Mouse (Mus musculus) intestine, embryonic 16.5 days (tissue): Measurements from ENCODE around the gene Crbn. TPM values are rescaled to one million over a fixed set of nuclear protein-coding genes. Genes with fewer than 3 reads are reported as not detected.

Experiments used
- ATAC-seq: fragments of 200-750 bp; cut with Nextera tagmentation; 2 replicates; pipeline ENCODE4 v1.8.0; 2017; ENCODE audit warnings: moderate TSS enrichment, moderate library complexity
- H3K27ac ChIP-seq: fragments of 300-500 bp; sonication (generic); 2 replicates; pipeline ENCODE4 v1.5.1; 2014; ENCODE audit warnings: mild to moderate bottlenecking, low read length
- H3K27me3 ChIP-seq: fragments of 300-500 bp; sonication (generic); replicated peaks from 2 replicates; pipeline ENCODE4 v1.6.1; 2014; ENCODE audit warnings: low read length, control low read depth, mixed read lengths; ENCODE audit not compliant: control insufficient read depth, insufficient read depth
- H3K36me3 ChIP-seq: fragments of 300-500 bp; sonication (generic); 2 replicates; pipeline ENCODE4 v1.6.1; 2014; ENCODE audit warnings: low read length, control low read depth; ENCODE audit not compliant: control insufficient read depth, insufficient read depth
- H3K4me1 ChIP-seq: fragments of 300-500 bp; sonication (generic); 2 replicates; pipeline ENCODE4 v1.6.1; 2014; ENCODE audit warnings: low read length, control low read depth, mixed read lengths; ENCODE audit not compliant: control insufficient read depth, insufficient read depth
- H3K4me2 ChIP-seq: fragments of 300-500 bp; sonication (generic); 2 replicates; pipeline ENCODE4 v1.6.1; 2014; ENCODE audit warnings: low read depth, low read length, control low read depth
- H3K4me3 ChIP-seq: fragments of 300-500 bp; sonication (generic); 2 replicates; pipeline ENCODE4 v1.5.1; 2014; ENCODE audit warnings: mild to moderate bottlenecking, low read length
- H3K9ac ChIP-seq: fragments of 300-500 bp; sonication (generic); 2 replicates; pipeline ENCODE4 v1.6.1; 2014; ENCODE audit warnings: low read depth, low read length
- H3K9me3 ChIP-seq: fragments of 300-500 bp; sonication (generic); 2 replicates; pipeline ENCODE4 v1.6.1; 2016; ENCODE audit warnings: low read length, control low read depth; ENCODE audit not compliant: control insufficient read depth
- WGBS: fragments of 180-500 bp; shearing (Covaris S2); extraction: QIAGEN DNeasy Blood & Tissue Kit; methylation state at CpG from one replicate; pipeline ENCODE4 v1.1.7; 2014; 5-methylcytosine and 5-hydroxymethylcytosine counted together
- polyA plus RNA-seq: library from polyadenylated mRNA; unstranded; fragments of >200 nt; fragmentation: Nextera tagmentation; extraction: Ambion mirVana; gene quantifications from 2 replicates; pipeline ENCODE4 v1.2.1, GENCODE M21; 2015

Gene Crbn
- polyA plus RNA-seq, 1 experiment from 2014 or later: 36.2 TPM

DNA sequence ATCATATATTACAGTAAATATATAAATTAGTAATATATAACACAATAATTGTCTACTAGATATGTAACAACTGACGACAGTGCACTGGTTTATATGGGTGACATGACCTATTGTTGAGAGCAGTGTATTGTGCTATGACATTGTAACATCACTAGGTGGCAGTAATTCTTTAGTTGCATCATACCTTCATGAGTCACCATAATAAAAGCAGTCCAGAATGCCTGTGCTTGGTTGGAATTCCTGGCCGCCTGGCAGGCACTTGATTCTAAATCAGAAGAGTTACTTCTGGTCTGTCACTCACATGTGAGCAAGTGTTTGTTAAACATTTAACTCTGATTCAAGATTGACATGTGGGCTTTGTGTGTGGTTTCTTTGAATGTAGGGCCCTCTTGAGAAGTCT is 5.0 kb upstream of the Crbn start:
- Histone ChIP-seq H3K27ac (no peak overlapping the region), H3K27me3 (no peaks in the 10 kb centered on the region), H3K4me2 (no peak overlapping the region), H3K9me3 (no peaks in the 10 kb centered on the region), H3K4me3 (no peak overlapping the region), H3K36me3 (no peaks in the 10 kb centered on the region), H3K9ac (no peak overlapping the region), H3K4me1 (0 out of 2 replicates have a peak, but pooled peaks cover 2% of the 10 kb centered on the region)
- 37% methylated on average over 2 of the region's 2 CpGs for WGBS
- peak; percentile 66 for ATAC-seq

DNA sequence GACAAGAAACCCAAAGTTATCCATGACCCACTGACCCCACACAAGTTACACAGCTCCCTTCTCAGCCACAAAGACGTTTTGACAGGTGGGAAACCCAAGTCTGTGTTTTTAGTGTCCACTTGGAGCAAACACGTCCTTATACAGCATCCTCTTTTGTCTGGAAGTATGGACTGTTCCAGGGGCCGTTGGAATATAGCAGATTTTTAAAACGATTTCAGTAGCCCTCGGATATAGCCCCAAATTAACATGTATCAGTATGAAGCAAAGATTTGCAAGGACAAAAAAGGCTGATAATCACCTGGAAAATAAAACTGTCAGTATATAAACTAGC is 315 bp upstream of the Crbn start:
- Histone ChIP-seq H3K4me1 (peaks cover 8% of the 10 kb centered on the region), H3K4me2 (0 out of 2 replicates have a peak overlapping the region, but pooled peaks have one; percentile 22), H3K9me3 (no peaks in the 10 kb centered on the region), H3K9ac (no peak overlapping the region), H3K36me3 (no peaks in the 10 kb centered on the region), H3K27me3 (no peaks in the 10 kb centered on the region), H3K4me3 (peak overlapping the region; percentile 92), H3K27ac (no peak overlapping the region)
- ATAC-seq: no peak
- WGBS: 56% methylated on average over 5 of the region's 5 CpGs

DNA sequence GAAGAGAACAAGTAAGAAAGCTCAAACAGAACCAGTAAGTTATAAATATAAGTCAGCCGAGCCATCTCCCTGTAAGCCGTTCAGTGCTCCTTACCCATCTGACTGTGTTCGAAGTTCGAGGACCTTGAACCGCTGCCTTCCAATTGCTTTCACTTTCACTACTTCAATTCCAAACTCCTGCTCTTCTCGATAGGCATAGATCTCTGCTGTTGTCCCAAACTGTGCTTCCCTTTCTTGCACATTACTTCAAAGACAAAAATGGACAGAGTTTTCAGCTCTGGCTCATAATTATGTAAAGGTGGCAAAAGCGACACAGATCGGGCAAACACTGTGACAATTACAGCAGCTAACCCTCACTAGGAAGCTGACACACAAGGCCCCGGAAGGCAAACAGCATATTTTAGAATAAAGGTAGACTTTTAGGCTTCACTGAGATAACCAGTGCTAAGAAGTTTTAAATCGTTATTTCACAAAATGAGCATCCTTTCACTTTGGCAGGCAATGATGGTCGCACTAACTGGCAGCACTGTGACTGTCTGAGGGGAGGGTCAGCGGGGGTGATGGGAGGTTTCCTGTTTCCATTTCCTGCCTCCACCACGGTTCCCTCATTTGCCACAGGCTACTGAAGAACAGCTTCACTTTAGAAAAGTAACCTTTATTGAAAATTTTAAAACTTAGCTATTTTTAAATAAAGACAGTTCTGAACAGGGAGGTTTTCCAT is 5.6 kb downstream of the Crbn start:
- ATAC-seq: no peak
- H3K27ac ChIP-seq: no peak overlapping the region

DNA sequence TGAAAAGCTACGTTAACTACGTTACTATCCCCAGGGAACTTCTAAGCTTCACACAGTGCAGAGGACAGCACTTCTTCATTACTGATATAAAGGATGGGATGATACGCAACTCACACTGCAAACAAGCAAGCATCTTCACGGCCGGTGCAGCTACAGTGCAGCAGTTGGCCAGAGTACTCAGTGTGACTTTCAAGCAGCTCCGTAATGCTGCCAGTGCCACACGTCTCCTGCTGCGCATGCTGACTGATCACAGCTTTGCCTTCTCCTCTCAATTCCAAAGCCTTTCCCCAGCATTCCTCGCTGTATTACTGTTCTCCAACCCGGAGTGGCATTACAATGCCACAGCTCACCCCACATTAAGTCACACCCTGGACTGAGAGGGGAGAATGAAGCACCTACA is 6.3 kb downstream of the Crbn start:
- no peak overlapping the region for H3K4me2 ChIP-seq
- H3K27ac ChIP-seq: no peak overlapping the region
- no peak for ATAC-seq
- no peak overlapping the region for H3K9ac ChIP-seq
- no peak overlapping the region for H3K4me3 ChIP-seq
- no peaks in the 10 kb centered on the region for H3K27me3 ChIP-seq
- 91% methylated on average over 10 of the region's 10 CpGs for WGBS
- H3K36me3 ChIP-seq: peaks cover 8% of the 10 kb centered on the region; the same call in 1 of the 2 replicates
- H3K9me3 ChIP-seq: no peaks in the 10 kb centered on the region
- no peaks in the 10 kb centered on the region for H3K4me1 ChIP-seq

More for the DNA sequence above, 5.6 kb downstream of the Crbn start:
- Histone ChIP-seq H3K4me1 (peaks cover 5% of the 10 kb centered on the region), H3K4me3 (no peak overlapping the region), H3K27me3 (no peaks in the 10 kb centered on the region), H3K36me3 (peaks cover 8% of the 10 kb centered on the region; the same call in 1 of the 2 replicates), H3K4me2 (no peak overlapping the region), H3K9ac (no peak overlapping the region), H3K9me3 (no peaks in the 10 kb centered on the region)
- WGBS: 85% methylated on average over 13 of the region's 13 CpGs

DNA sequence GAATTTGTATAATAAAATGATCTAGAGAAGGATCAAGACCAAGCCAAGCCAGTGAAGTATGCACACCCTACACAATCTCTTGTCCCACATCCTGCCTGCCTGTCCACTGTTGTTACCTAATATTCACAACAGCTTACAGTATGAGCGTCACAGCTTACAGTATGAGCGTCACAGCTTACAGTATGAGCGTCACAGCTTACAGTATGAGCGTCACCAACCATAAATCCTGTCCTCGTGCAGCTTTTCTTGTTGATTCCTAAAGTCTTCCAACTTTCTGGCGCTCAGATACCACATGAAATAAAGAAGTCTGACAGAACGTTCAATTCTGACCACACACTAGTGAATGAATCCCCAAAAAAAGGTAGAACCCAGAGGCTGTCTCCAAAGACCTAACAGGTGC is 6.8 kb downstream of the Crbn start:
- WGBS: 92% methylated on average over 7 of the region's 7 CpGs
- Histone ChIP-seq H3K36me3 (peaks cover 8% of the 10 kb centered on the region; the same call in 1 of the 2 replicates), H3K4me3 (no peak overlapping the region), H3K4me2 (no peak overlapping the region), H3K27ac (no peak overlapping the region), H3K9me3 (no peaks in the 10 kb centered on the region), H3K27me3 (no peaks in the 10 kb centered on the region), H3K4me1 (no peaks in the 10 kb centered on the region), H3K9ac (no peak overlapping the region)
- ATAC-seq: no peak

DNA sequence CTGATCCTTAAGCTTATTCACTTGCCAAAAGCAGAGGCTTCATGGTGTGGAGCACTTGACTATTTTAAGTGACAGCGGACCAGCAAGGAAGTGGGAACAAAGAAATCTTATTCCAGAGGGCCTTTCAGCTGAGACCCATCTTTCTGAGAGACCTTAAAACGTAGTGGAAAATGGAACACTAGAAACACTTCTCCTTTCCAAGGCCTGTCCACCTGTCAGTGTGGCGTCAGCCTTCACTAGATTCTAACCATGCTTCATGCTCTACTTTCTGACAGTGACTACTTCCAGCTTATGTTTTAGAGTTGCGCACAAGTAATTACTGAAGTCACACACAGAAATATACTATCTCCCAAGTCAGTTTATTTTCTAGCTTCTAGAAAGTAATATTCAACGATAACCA is 7.4 kb downstream of the Crbn start:
- Histone ChIP-seq H3K4me3 (no peak overlapping the region), H3K4me1 (no peaks in the 10 kb centered on the region), H3K27me3 (no peaks in the 10 kb centered on the region), H3K9ac (no peak overlapping the region), H3K27ac (no peak overlapping the region), H3K36me3 (peaks cover 8% of the 10 kb centered on the region; the same call in 1 of the 2 replicates), H3K9me3 (no peaks in the 10 kb centered on the region), H3K4me2 (no peak overlapping the region)
- WGBS: 92% methylated on average over 5 of the region's 5 CpGs
- no peak for ATAC-seq

DNA sequence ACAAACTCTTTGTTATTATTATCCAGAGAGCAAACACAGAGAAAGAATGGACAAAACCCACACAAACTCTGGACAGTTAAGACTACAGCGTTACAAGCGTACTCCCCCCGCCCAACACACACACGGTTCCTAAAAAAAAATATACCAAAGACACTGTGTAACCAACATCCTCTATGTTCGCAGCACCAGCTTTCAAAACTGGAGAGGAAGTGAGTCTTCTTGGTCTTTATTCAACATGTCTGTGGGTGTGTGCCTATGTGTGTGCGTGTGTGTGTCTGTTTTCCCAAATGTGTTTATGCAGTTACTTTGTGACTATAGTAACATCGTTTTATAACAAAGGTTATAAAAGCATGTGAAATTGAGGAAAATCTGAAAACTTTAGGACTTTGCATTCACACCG is 8.4 kb downstream of the Crbn start:
- Histone ChIP-seq H3K27ac (no peak overlapping the region), H3K27me3 (no peaks in the 10 kb centered on the region), H3K9me3 (no peaks in the 10 kb centered on the region), H3K36me3 (peaks cover 8% of the 10 kb centered on the region; the same call in 1 of the 2 replicates), H3K4me2 (no peak overlapping the region), H3K9ac (no peak overlapping the region), H3K4me1 (no peaks in the 10 kb centered on the region), H3K4me3 (no peak overlapping the region)
- no peak for ATAC-seq
- 89% methylated on average over 8 of the region's 8 CpGs for WGBS

DNA sequence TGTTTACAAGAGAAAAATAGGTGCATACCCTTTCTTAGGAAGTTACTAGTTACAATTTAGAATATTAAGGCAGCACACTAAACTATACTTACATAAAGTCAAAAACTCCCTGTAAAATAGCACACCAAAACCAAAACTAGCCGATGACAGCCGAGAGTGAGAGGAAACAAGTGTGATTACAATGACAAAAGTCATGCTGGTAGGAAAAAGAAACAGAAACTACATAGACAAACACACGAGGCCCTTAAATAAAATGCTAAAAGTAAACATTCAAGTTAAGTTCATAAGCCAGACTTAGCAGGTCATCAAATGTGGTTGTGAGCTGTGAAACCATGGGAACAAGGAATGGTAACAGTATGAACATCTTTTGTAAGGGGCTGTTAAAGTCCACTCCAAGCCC is 12.7 kb downstream of the Crbn start:
- no peaks in the 10 kb centered on the region for H3K9me3 ChIP-seq

DNA sequence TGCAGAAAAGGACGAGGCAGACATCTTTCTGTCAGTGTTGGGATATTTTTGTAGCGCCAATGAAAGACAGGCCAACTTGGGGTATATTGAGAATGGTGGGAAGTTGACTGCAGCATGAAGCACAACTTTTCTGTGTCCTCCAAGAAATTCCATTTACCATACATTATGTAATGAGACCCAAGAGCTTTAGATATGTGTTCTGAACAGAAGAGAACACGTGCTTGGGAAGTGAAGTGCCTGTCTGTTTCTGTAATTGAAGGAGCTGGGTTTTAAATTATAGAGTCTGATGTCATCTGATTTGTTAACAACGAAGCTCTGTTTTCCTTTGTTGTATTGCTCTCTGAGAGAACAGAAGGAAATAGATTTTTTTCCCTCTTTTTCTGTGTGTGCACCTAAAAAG is 29.8 kb downstream of the Crbn start:
- Histone ChIP-seq H3K9me3 (no peaks in the 10 kb centered on the region), H3K36me3 (no peaks in the 10 kb centered on the region), H3K4me1 (peaks cover 13% of the 10 kb centered on the region), H3K4me3 (peak overlapping the region; percentile 89), H3K27me3 (no peaks in the 10 kb centered on the region), H3K4me2 (peak overlapping the region; percentile 87), H3K27ac (no peak overlapping the region), H3K9ac (peak overlapping the region; percentile 76)
- ATAC-seq: no peak
- 50% methylated on average over 4 of the region's 4 CpGs for WGBS

More for the DNA sequence above, 12.7 kb downstream of the Crbn start:
- Histone ChIP-seq H3K27ac (no peak overlapping the region), H3K4me2 (no peak overlapping the region), H3K9ac (no peak overlapping the region), H3K4me3 (no peak overlapping the region), H3K4me1 (no peaks in the 10 kb centered on the region), H3K36me3 (0 out of 2 replicates have a peak, but pooled peaks cover 4% of the 10 kb centered on the region), H3K27me3 (no peaks in the 10 kb centered on the region)
- ATAC-seq: no peak
- WGBS: 83% methylated on average over 3 of the region's 3 CpGs
